Mouse (Mus musculus) olfactory bulb, adult 2 months (tissue): ENCODE results near the gene Gnmt. TPM values are rescaled to one million over a fixed set of nuclear protein-coding genes. Genes with fewer than 3 reads are reported as not detected.
A peak's percentile ranks its signal among the peaks of the same experiment; 100 is the strongest.

Source experiments
- H3K27ac ChIP-seq: fragments of 200-500 bp; 2 replicates; pipeline ENCODE4 v1.5.1; 2012; ENCODE audit warnings: low read depth, low read length; ENCODE audit not compliant: insufficient read depth
- H3K4me1 ChIP-seq: fragments of 200-500 bp; 2 replicates; pipeline ENCODE4 v1.6.1; 2012; ENCODE audit warnings: low read length; ENCODE audit not compliant: control insufficient read depth, insufficient read depth
- H3K4me3 ChIP-seq: fragments of 200-500 bp; 2 replicates; pipeline ENCODE4 v1.5.1; 2012; ENCODE audit warnings: mild to moderate bottlenecking, low read depth, low read length, moderate library complexity; ENCODE audit not compliant: insufficient read depth
- CTCF ChIP-seq: fragments of 200-500 bp; IDR thresholded peaks from 2 replicates; pipeline ENCODE4 v1.5.1; 2012; ENCODE audit warnings: low read depth, mild to moderate bottlenecking, low read length, moderate library complexity; ENCODE audit not compliant: insufficient read depth
- POLR2A ChIP-seq: fragments of 200-500 bp; IDR thresholded peaks from 2 replicates; pipeline ENCODE4 v1.6.1; 2012; ENCODE audit warnings: mild to moderate bottlenecking, low read depth, low read length, moderate library complexity; ENCODE audit not compliant: insufficient read depth
- WGBS: fragments of 180-500 bp; shearing (Covaris S2); methylation state at CpG from one replicate; pipeline ENCODE4 v1.1.7; 2018; 5-methylcytosine and 5-hydroxymethylcytosine counted together
- polyA plus RNA-seq: library from polyadenylated mRNA; stranded (reverse); fragments of >200 nt; gene quantifications from 2 replicates; pipeline ENCODE4 v1.2.4, GENCODE M21; 2012; ENCODE audit warnings: low replicate concordance; ENCODE audit not compliant: missing spikeins, insufficient read depth, insufficient read length

The Gnmt gene
- polyA plus RNA-seq: not detected in 2 replicates

DNA sequence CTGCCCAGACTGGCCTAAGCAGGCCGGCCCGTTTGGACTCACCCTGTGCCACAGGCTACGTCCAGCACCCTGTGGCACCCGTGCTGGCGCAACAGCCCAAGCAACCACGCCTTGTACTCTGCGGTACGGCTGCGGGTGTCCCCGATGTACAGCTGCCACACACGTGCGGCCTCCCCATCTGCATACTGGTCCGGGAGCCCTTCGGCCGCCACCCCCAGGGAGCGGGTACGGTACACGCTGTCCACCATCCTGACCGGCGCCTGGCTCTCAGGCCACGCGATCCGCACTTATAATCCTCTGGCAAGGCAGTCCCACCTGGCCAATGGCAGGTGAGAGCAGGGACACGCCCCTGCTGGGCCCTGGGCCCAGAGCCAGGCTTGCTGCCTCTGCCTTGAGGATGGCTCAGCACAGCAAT is at the start of gene Gnmt:
Gnmt (minus strand) TSS at position 265 of the 415 bp plus-strand sequence.
- H3K4me3 ChIP-seq: no peak within 1 kb of the TSS
- TF ChIP-seq CTCF (no peak), POLR2A (no peak)
- 26% methylated on average over 24 of the region's 24 CpGs for whole genome bisulfite sequencing

DNA sequence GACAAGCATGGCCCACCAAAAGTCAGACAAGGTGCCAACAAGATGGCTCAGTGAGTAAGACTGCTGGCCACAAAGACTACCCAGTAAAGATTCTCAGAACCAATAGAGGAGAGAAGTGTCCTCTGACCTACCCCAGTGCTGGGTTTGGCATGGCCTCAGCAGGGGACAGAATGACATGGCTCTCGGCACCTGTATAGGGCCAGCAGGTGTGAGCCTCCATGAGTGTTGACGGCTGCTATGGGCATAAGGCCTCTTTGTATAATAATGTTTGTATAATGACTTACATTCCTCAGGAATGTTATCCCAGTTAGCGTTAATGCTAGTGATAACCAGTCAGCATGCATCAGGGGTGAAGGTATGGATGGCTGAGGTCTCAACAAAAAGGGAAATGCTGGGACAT is 47.1 kb upstream of the Gnmt start:
- 84% methylated on average over 3 of the region's 3 CpGs for WGBS
- H3K27ac ChIP-seq: no peak overlapping the region
- TF ChIP-seq POLR2A (no peak), CTCF (no peak)
- H3K4me1 ChIP-seq: peaks cover 10% of the 10 kb centered on the region
- no peak overlapping the region for H3K4me3 ChIP-seq

More for the DNA sequence above, at the start of gene Gnmt:
- no peak within 1 kb of the TSS for H3K27ac ChIP-seq
- H3K4me1 ChIP-seq: peaks cover 5% of the 10 kb centered on the region; the same call in 1 of the 2 replicates

- Histone ChIP-seq H3K4me1 (peaks cover 7% of the 10 kb centered on the region), H3K4me3 (no peak overlapping the region), H3K27ac (no peak overlapping the region)
- WGBS: 91% methylated on average over 9 of the region's 9 CpGs
- TF ChIP-seq CTCF: no peak
- TF ChIP-seq POLR2A: no peak
Measured at GRCm38 (mm10) chr17:46775070-46775469, 46.1 kb upstream of the Gnmt start.

DNA sequence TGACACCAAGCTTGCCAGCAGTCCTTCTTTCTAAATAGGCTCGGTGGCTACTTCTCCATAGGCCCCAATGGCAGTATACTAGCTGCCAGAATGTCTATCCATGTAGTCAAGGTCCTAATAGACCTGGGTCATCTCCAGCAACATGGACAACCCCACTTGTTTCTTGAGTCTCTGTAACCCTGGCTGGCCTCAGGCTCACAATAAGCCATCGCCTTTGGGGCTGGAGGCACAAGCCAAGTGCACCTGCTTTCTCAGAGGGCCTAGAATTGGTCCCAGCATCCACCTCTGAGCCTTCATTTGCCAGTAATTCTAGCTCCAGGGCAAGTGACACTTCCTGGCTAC is 45.1 kb upstream of the Gnmt start:
- TF ChIP-seq POLR2A (no peak), CTCF (no peak)
- H3K4me3 ChIP-seq: no peak overlapping the region
- WGBS: 29% methylated on average over 2 of the region's 2 CpGs
- peaks cover 7% of the 10 kb centered on the region for H3K4me1 ChIP-seq
- no peak overlapping the region for H3K27ac ChIP-seq

DNA sequence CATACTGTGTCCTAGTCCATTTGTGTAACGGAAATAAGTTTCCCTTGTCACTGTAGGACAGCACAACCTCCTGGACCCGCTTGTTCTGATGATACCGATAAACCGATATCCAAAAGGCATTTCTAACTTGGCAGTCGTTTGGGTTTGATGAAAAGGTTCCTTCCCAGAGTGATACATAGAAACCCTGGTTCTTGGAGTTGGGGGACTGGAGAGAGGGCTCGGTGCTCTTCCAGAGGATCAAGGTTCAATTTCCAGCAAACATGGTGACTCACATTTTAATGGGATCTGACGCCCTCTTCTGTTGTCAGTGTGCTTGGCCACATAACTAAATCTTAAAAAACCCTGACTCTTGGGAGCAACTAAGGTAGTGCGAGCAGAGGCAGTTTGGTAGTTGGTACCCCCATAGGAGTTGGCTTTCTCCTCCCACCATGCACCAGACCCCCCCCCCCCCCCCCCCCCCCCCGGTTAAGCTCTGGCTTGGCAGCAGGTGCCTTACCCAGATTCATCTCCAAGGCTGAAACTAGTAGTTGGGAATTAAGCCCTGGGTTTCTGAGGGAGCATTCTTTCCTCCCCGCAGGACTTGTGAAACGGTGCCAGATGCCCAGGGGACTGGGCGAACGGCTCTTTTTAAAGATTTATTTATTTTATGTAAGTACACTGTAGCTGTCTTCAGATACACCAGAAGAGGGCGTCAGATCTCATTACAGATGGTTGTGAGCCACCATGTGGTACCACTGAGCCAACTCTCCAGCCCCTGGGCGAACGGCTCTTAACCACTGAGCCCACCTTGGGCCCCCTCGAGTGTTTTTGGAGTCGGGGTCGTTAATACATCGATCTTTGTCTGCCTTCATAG is 44.5 kb upstream of the Gnmt start:
- Histone ChIP-seq H3K4me1 (peaks cover 7% of the 10 kb centered on the region), H3K4me3 (peak overlapping the region; percentile 80), H3K27ac (no peak overlapping the region)
- TF ChIP-seq POLR2A (no peak), CTCF (no peak)
- 6% methylated on average over 20 of the region's 20 CpGs for WGBS

DNA sequence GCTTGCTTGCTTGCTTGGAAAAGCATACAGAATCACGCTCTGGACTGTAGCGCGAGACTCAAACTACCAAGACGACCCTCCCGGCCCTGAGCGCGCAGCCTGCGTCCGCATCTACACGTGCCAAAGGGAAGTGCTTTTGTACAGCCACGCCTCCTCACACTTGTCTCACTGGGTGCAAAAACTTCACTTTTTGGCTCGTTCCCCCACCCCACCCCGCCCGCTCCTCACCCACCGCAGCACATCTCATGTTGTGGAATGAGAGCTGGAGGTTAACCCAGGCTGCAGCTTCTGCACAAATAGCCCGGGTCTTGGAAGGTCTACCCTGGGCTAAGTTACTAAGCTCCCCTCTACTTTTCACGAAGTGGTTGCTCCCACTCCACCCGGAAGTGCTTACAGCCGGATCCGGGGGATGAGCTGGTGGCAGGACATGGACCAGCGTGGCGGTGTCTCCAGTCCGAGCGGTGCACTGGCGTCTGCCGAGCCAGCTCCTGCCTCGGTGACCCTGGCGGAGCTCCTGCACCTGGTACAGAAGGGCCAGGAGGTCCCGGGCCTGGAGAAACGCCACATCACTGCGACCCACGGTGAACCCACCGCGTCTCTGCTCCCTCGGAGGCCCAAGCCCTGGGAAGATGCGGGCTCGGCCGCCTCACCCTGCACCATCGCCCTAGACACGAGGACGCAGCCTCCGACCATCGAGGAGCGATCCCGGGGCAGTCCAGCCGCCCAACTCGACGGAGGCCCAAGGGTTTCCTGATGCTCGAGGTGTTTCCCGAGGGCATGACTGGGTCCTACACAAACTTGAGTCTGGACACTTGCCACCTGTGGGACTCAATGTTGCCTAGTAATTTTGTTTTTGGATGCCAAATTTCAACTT is 43.7 kb upstream of the Gnmt start, which contains the start of gene 2310039H08Rik:
2310039H08Rik (plus strand) TSS at position 232 of the 874 bp plus-strand sequence.
- under 1% methylated on average over 50 of the region's 50 CpGs for WGBS
- peak within 1 kb of the TSS; percentile 80 for H3K4me3 ChIP-seq
- TF ChIP-seq POLR2A (peak; percentile 49; the same call in 1 of the 2 replicates), CTCF (no peak)

GRCm38 (mm10) chr17:46772038-46772403 is 43.1 kb upstream of the Gnmt start:
- 2% methylated on average over 5 of the region's 5 CpGs for WGBS

More for the DNA sequence above, 43.7 kb upstream of the Gnmt start, which contains the start of gene 2310039H08Rik:
- Histone ChIP-seq H3K4me1 (peaks cover 7% of the 10 kb centered on the region), H3K27ac (peak within 1 kb of the TSS; percentile 56; the same call in 1 of the 2 replicates)

GRCm38 (mm10) chr17:46771616-46772015 is 42.6 kb upstream of the Gnmt start:
- 68% methylated on average over 17 of the region's 17 CpGs for whole genome bisulfite sequencing
- Histone ChIP-seq H3K27ac (no peak overlapping the region), H3K4me1 (peaks cover 7% of the 10 kb centered on the region), H3K4me3 (no peak overlapping the region)
- TF ChIP-seq CTCF: no peak
- no peak for TF ChIP-seq POLR2A

More at GRCm38 (mm10) chr17:46772038-46772403, 43.1 kb upstream of the Gnmt start:
- TF ChIP-seq CTCF (no peak), POLR2A (no peak)
- peak overlapping the region; percentile 80 for H3K4me3 ChIP-seq
- H3K27ac ChIP-seq: peak overlapping the region; percentile 56; the same call in 1 of the 2 replicates
- peaks cover 7% of the 10 kb centered on the region for H3K4me1 ChIP-seq

- Histone ChIP-seq H3K4me1 (peaks cover 7% of the 10 kb centered on the region), H3K4me3 (no peak overlapping the region), H3K27ac (no peak overlapping the region)
- WGBS: 88% methylated on average over 4 of the region's 4 CpGs
- no peak for TF ChIP-seq CTCF
- TF ChIP-seq POLR2A: no peak
Measured at GRCm38 (mm10) chr17:46771025-46771424, 42.1 kb upstream of the Gnmt start.
